Comparison of ENCODE assay signal across 8 mouse cellular contexts in the genomic region with DNA sequence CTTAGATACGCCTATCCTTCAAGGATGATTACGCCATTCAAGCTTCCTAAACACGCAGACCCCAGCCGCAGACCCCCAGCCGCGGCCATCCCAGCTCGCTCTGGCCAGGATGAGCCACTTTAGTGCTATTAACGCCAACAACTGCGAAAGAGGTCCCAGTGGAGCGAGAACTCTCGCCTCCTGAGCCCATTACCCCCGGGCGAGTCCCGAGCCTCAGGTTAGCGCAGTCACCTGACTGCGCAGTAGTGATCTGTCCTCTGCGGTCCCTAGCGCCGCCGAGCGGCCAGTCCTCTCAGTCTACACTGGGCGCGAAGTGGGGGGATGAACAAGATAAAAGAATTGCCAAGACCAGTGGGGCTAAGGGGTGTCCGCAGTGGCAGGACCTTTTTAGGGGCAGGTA. TPM values are rescaled to one million over a fixed set of nuclear protein-coding genes. Genes with fewer than 3 reads are reported as not detected.
DNase-seq lines count a peak whose midpoint lies in the region; ATAC-seq and TF ChIP-seq lines count a peak whose summit lies in the region.

No protein-coding gene starts in this region.

- H3K9me3 ChIP-seq in forebrain, postnatal 0 days (ENCODE audit: low read length): no peaks in the 10 kb centered on the region
- H3K9me3 ChIP-seq in hindbrain, embryonic 11.5 days (ENCODE audit: control insufficient read depth, low read length): no peaks in the 10 kb centered on the region

- ATAC-seq in forebrain, postnatal 0 days: 0 out of 2 replicates have a peak, but pooled peaks have one; percentile 38
- ATAC-seq in hindbrain, embryonic 11.5 days (ENCODE audit: low FRiP score): peak; percentile 55; the same call in 1 of the 2 replicates

- peak overlapping the region; percentile 47 for H3K4me2 ChIP-seq in forebrain, postnatal 0 days (ENCODE audit: low read depth)
- peak overlapping the region; percentile 56 for H3K4me2 ChIP-seq in hindbrain, embryonic 11.5 days (replicated peaks; ENCODE audit: low read depth, low read length)

- peaks cover 23% of the 10 kb centered on the region for H3K4me1 ChIP-seq in forebrain, postnatal 0 days (ENCODE audit: insufficient read depth)
- H3K4me1 ChIP-seq in hindbrain, embryonic 11.5 days (replicated peaks; ENCODE audit: control insufficient read depth, insufficient read depth, low read length): peaks cover 4% of the 10 kb centered on the region; the same call in 1 of the 2 replicates

- no peak overlapping the region for H3K27ac ChIP-seq in forebrain, postnatal 0 days (ENCODE audit: low read depth, low read length)
- no peak overlapping the region for H3K27ac ChIP-seq in hindbrain, embryonic 11.5 days (ENCODE audit: low read depth, low read length)

- no peak overlapping the region for H3K9ac ChIP-seq in forebrain, postnatal 0 days
- peak overlapping the region; percentile 35 for H3K9ac ChIP-seq in hindbrain, embryonic 11.5 days (ENCODE audit: low read depth, low read length)

- peaks cover under 1% of the 10 kb centered on the region; the same call in 1 of the 2 replicates for H3K36me3 ChIP-seq in forebrain, postnatal 0 days (ENCODE audit: insufficient read depth)
- H3K36me3 ChIP-seq in hindbrain, embryonic 11.5 days (ENCODE audit: control insufficient read depth, insufficient read depth, low read length): 0 out of 2 replicates have a peak, but pooled peaks cover 2% of the 10 kb centered on the region

- peaks cover 8% of the 10 kb centered on the region for H3K27me3 ChIP-seq in forebrain, postnatal 0 days (ENCODE audit: insufficient read depth, low read length)
- H3K27me3 ChIP-seq in hindbrain, embryonic 11.5 days (ENCODE audit: control insufficient read depth, insufficient read depth, low read length): peaks cover 4% of the 10 kb centered on the region

- WGBS in forebrain, postnatal 0 days: 2% methylated on average over 24 of the region's 24 CpGs
- 2% methylated on average over 24 of the region's 24 CpGs for WGBS in hindbrain, embryonic 11.5 days

- H3K4me3 ChIP-seq in forebrain, postnatal 0 days (ENCODE audit: low read depth, low read length): peak overlapping the region; percentile 24
- peak overlapping the region; percentile 29 for H3K4me3 ChIP-seq in hindbrain, embryonic 11.5 days (ENCODE audit: low read depth, low read length)

- peak; percentile 52 for TF ChIP-seq CTCF in forebrain, postnatal 0 days (IDR thresholded peaks at IDR 0.05; ENCODE audit: low read depth)

- DNase-seq in MN1 (ENCODE audit: low spot score): peak; percentile 36
- peak; percentile 90 for DNase-seq in cerebellum, adult 8-10 months
- peak; percentile 34 for DNase-seq in forebrain, postnatal 0 days
- DNase-seq in hindbrain, embryonic 11.5 days (ENCODE audit: low spot score): peak; percentile 66
- DNase-seq in layer of hippocampus, postnatal 36 days: peak; percentile 63 to 74
- DNase-seq in lung, postnatal 25 days (ENCODE audit: low spot score): peak; percentile 79
- DNase-seq in retina, postnatal 1 day: peak; percentile 66
- peak; percentile 75 for DNase-seq in thymus, postnatal 4 days

RNA-seq across cellular contexts. Expression of a gene that starts 8.3 kb away (rescaled TPM):
- 76.2 and 106 TPM in 2 replicates for total RNA-seq in forebrain, postnatal 0 days (2014; rRNA removed)
- 47.9 and 71.6 TPM in 2 replicates for polyA plus RNA-seq in forebrain, postnatal 0 days (2015; fragmentation: Nextera tagmentation; extraction: Ambion mirVana)
- 17.4 and 22.6 TPM in 2 replicates for polyA plus RNA-seq in hindbrain, embryonic 11.5 days (2014; fragmentation: Nextera tagmentation; extraction: Ambion mirVana)
- total RNA-seq in layer of hippocampus, postnatal 36 days (2021): 1,000 to 10,000 TPM; 1,246 to 1,312 TPM

RNA-seq across cellular contexts. Expression of a gene that starts 9.3 kb away (rescaled TPM):
- 62.6 and 78.2 TPM in 2 replicates for total RNA-seq in forebrain, postnatal 0 days (2014; rRNA removed)
- polyA plus RNA-seq in forebrain, postnatal 0 days (2015; fragmentation: Nextera tagmentation; extraction: Ambion mirVana): 51.5 and 52.9 TPM in 2 replicates
- 42.4 and 49.0 TPM in 2 replicates for polyA plus RNA-seq in hindbrain, embryonic 11.5 days (2014; fragmentation: Nextera tagmentation; extraction: Ambion mirVana)
- 10 to 100 TPM; 69.8 to 94.5 TPM for total RNA-seq in layer of hippocampus, postnatal 36 days (2021)

RNA-seq across cellular contexts. Expression of a gene that starts 20.3 kb away (rescaled TPM):
- 197 and 210 TPM in 2 replicates for total RNA-seq in forebrain, postnatal 0 days (2014; rRNA removed)
- polyA plus RNA-seq in forebrain, postnatal 0 days (2015; fragmentation: Nextera tagmentation; extraction: Ambion mirVana): 160 and 186 TPM in 2 replicates
- polyA plus RNA-seq in hindbrain, embryonic 11.5 days (2014; fragmentation: Nextera tagmentation; extraction: Ambion mirVana): 62.1 and 62.7 TPM in 2 replicates
- total RNA-seq in layer of hippocampus, postnatal 36 days (2021): 100 to 1,000 TPM; 160 to 170 TPM

RNA-seq across cellular contexts. Expression of a gene that starts 26.6 kb away (rescaled TPM):
- total RNA-seq in forebrain, postnatal 0 days (2014; rRNA removed): 0.54 and 1.2 TPM in 2 replicates
- polyA plus RNA-seq in forebrain, postnatal 0 days (2015; fragmentation: Nextera tagmentation; extraction: Ambion mirVana): 0.63 and 1.0 TPM in 2 replicates
- polyA plus RNA-seq in hindbrain, embryonic 11.5 days (2014; fragmentation: Nextera tagmentation; extraction: Ambion mirVana): 0.19 TPM in 1 of 2 replicates, not detected in the other
- 10 to 100 TPM in 1 of 2 experiments, under 1 TPM in 1; 0.65 to 13.4 TPM for total RNA-seq in layer of hippocampus, postnatal 36 days (2021)

RNA-seq across cellular contexts. Expression of a gene that starts 34.3 kb away (rescaled TPM):
- total RNA-seq in forebrain, postnatal 0 days (2014; rRNA removed): 32.1 and 37.5 TPM in 2 replicates
- 54.9 and 58.6 TPM in 2 replicates for polyA plus RNA-seq in forebrain, postnatal 0 days (2015; fragmentation: Nextera tagmentation; extraction: Ambion mirVana)
- 30.2 and 30.8 TPM in 2 replicates for polyA plus RNA-seq in hindbrain, embryonic 11.5 days (2014; fragmentation: Nextera tagmentation; extraction: Ambion mirVana)
- 10 to 100 TPM; 37.1 to 37.7 TPM for total RNA-seq in layer of hippocampus, postnatal 36 days (2021)

Comparison
In these comparisons a context has a peak if more than half of its experiments do, and no peak if none do; other contexts are left out.
1. DNase-seq: peak in every context shown above with its lines; median percentile 90 in cerebellum, adult 8-10 months; 79 in lung, postnatal 25 days; 75 in thymus, postnatal 4 days; 68 in layer of hippocampus, postnatal 36 days; 66 in hindbrain, embryonic 11.5 days; 66 in retina, postnatal 1 day; 36 in MN1; 34 in forebrain, postnatal 0 days.
2. RNA of a gene that starts 8.3 kb away (total RNA-seq): 1,246 to 1,312 TPM in layer of hippocampus, postnatal 36 days; 76.2 to 106 TPM in forebrain, postnatal 0 days; every median in the first group is over 10 times any median in the second.